9 mouse cellular contexts compared by ENCODE assay signal in genomic region chr9:56264308-56265021, GRCm38 (mm10).
DNase-seq lines count a peak whose midpoint lies in the region; ATAC-seq and TF ChIP-seq lines count a peak whose summit lies in the region.
"Had no signal": no experiment of that assay in that cellular context is flagged by ENCODE, and none has a peak within 500 bp of the region (broad histone marks: within the 10 kb centered on the region; RNA-seq: fewer than 3 reads in every experiment).

No protein-coding gene starts in this region.

- DNase-seq in hindbrain, embryonic 14.5 days (ENCODE audit: low spot score), result peak; percentile 80
- DNase-seq in CH12.LX (ENCODE audit: extremely low read depth), result peak; percentile 85
- DNase-seq in cerebellum, adult 9-11 months, result peak; percentile 60
- DNase-seq in layer of hippocampus, adult 9-11 months, result peak; percentile 47
- DNase-seq in ovary, postnatal 14 days (ENCODE audit: low spot score), result no peak

- H3K36me3 ChIP-seq in hindbrain, embryonic 14.5 days (replicated peaks; ENCODE audit: control insufficient read depth, insufficient read depth), result no peaks in the 10 kb centered on the region
- H3K36me3 ChIP-seq in hindbrain, embryonic 12.5 days, result no peaks in the 10 kb centered on the region
- H3K36me3 ChIP-seq in CH12.LX (replicated peaks in 1 of 2; ENCODE audit: control insufficient read depth in 1 of 2, insufficient read depth in 1 of 2, low read length in 1 of 2), result peaks cover 0 to 25% of the 10 kb centered on the region in 2 experiments
- H3K36me3 ChIP-seq in heart, embryonic 15.5 days, result no peaks in the 10 kb centered on the region
- no peaks in the 10 kb centered on the region for H3K36me3 ChIP-seq in midbrain, embryonic 16.5 days (ENCODE audit: control insufficient read depth, insufficient read depth, low read length)
- H3K36me3 ChIP-seq: liver, embryonic 15.5 days had no signal

- no peak overlapping the region for H3K27ac ChIP-seq in hindbrain, embryonic 14.5 days
- H3K27ac ChIP-seq in hindbrain, embryonic 12.5 days, result no peak overlapping the region
- peak overlapping the region; percentile 52; the same call in 1 of the 2 replicates for H3K27ac ChIP-seq in CH12.LX (ENCODE audit: insufficient read depth, low read depth)
- peak overlapping the region; percentile 23; the same call in 1 of the 2 replicates for H3K27ac ChIP-seq in heart, embryonic 15.5 days
- H3K27ac ChIP-seq in midbrain, embryonic 16.5 days (ENCODE audit: low read length), result no peak overlapping the region
- H3K27ac ChIP-seq: liver, embryonic 15.5 days had no signal

- H3K4me2 ChIP-seq in hindbrain, embryonic 14.5 days (replicated peaks), result no peak overlapping the region
- H3K4me2 ChIP-seq in hindbrain, embryonic 12.5 days (replicated peaks), result no peak overlapping the region
- peak overlapping the region; percentile 90 for H3K4me2 ChIP-seq in CH12.LX (ENCODE audit: insufficient read depth, low read depth, poor library complexity, severe bottlenecking)
- peak overlapping the region; percentile 12; the same call in 1 of the 2 replicates for H3K4me2 ChIP-seq in heart, embryonic 15.5 days
- no peak overlapping the region for H3K4me2 ChIP-seq in midbrain, embryonic 16.5 days (ENCODE audit: low read length)
- H3K4me2 ChIP-seq: liver, embryonic 15.5 days had no signal

- peak; percentile 23 to 96; a peak in 2 of 4 replicates for TF ChIP-seq CTCF in CH12.LX (conservative IDR thresholded peaks at IDR 0.05 in 1 of 2, IDR thresholded peaks at IDR 0.05 in 1 of 2; ENCODE audit: low read depth in 2 of 2, low read length in 2 of 2)

- TF ChIP-seq RAD21 in CH12.LX (IDR thresholded peaks at IDR 0.05; ENCODE audit: low read depth, low read length), result peak; percentile 98

- peak; percentile 67 for TF ChIP-seq EP300 in CH12.LX (IDR thresholded peaks at IDR 0.05; ENCODE audit: low read length)

- in situ Hi-C loops in CH12.LX (cut with MboI; ENCODE audit: low pct_ligation_motif_present, low pct_unique_long_range_greater_than_20kb, low sequenced_read_pairs), result loop anchor here (5.0 to 25.0 kb wide), 3 partner anchors 53 to 280 kb away; partner anchors contain the start of genes Hmg20a and Peak1

- peaks cover 6% of the 10 kb centered on the region for H3K9me3 ChIP-seq in hindbrain, embryonic 14.5 days (ENCODE audit: control insufficient read depth, low read length)
- peaks cover 5% of the 10 kb centered on the region for H3K9me3 ChIP-seq in hindbrain, embryonic 12.5 days (replicated peaks)
- H3K9me3 ChIP-seq in CH12.LX (replicated peaks; ENCODE audit: low read length), result peaks cover 4% of the 10 kb centered on the region
- H3K9me3 ChIP-seq in heart, embryonic 15.5 days (replicated peaks), result peaks cover 5% of the 10 kb centered on the region
- peaks cover 5% of the 10 kb centered on the region for H3K9me3 ChIP-seq in midbrain, embryonic 16.5 days (replicated peaks; ENCODE audit: control insufficient read depth, low read length, poor library complexity, severe bottlenecking)

- WGBS in hindbrain, embryonic 14.5 days, result 67% methylated on average over 7 of the region's 7 CpGs
- 74% methylated on average over 7 of the region's 7 CpGs for WGBS in hindbrain, embryonic 12.5 days
- WGBS in heart, embryonic 15.5 days, result 42% methylated on average over 7 of the region's 7 CpGs
- WGBS in midbrain, embryonic 16.5 days, result 59% methylated on average over 7 of the region's 7 CpGs

- peak; percentile 51; the same call in 1 of the 2 replicates for ATAC-seq in hindbrain, embryonic 14.5 days (ENCODE audit: low FRiP score)
- ATAC-seq in hindbrain, embryonic 12.5 days (ENCODE audit: low FRiP score), result no peak
- no peak for ATAC-seq in heart, embryonic 15.5 days (replicated peaks; ENCODE audit: insufficient number of reproducible peaks, insufficient read depth, low FRiP score, low read depth)
- ATAC-seq in midbrain, embryonic 16.5 days, result 0 out of 2 replicates have a peak, but pooled peaks have one; percentile 77

- no peaks in the 10 kb centered on the region for H3K27me3 ChIP-seq in hindbrain, embryonic 14.5 days (ENCODE audit: control insufficient read depth, insufficient read depth, low read length)
- H3K27me3 ChIP-seq in hindbrain, embryonic 12.5 days, result no peaks in the 10 kb centered on the region
- no peaks in the 10 kb centered on the region for H3K27me3 ChIP-seq in CH12.LX (replicated peaks)
- no peaks in the 10 kb centered on the region for H3K27me3 ChIP-seq in heart, embryonic 15.5 days
- H3K27me3 ChIP-seq in midbrain, embryonic 16.5 days (ENCODE audit: control insufficient read depth, insufficient read depth, low read depth, low read length), result no peaks in the 10 kb centered on the region
- H3K27me3 ChIP-seq: liver, embryonic 15.5 days had no signal

- H3K4me3 ChIP-seq in hindbrain, embryonic 14.5 days (replicated peaks; ENCODE audit: low read length), result no peak overlapping the region
- H3K4me3 ChIP-seq in hindbrain, embryonic 12.5 days, result no peak overlapping the region
- H3K4me3 ChIP-seq in CH12.LX (replicated peaks in 1 of 3; ENCODE audit: low read depth in 2 of 3, low read length in 2 of 3, poor library complexity in 1 of 3), result no peak overlapping the region
- H3K4me3 ChIP-seq in heart, embryonic 15.5 days, result no peak overlapping the region
- H3K4me3 ChIP-seq in midbrain, embryonic 16.5 days (ENCODE audit: low read depth, low read length), result no peak overlapping the region
- H3K4me3 ChIP-seq: liver, embryonic 15.5 days had no signal

- dilution Hi-C loops in CH12.LX (cut with MboI; ENCODE audit: extremely low pct_ligation_motif_present, extremely low pct_unique_long_range_greater_than_20kb, low sequenced_read_pairs), result no loop called here

- H3K9ac ChIP-seq in hindbrain, embryonic 14.5 days, result no peak overlapping the region
- H3K9ac ChIP-seq in hindbrain, embryonic 12.5 days, result no peak overlapping the region
- H3K9ac ChIP-seq in CH12.LX (ENCODE audit: insufficient read depth, low read depth), result peak overlapping the region; percentile 23; the same call in 1 of the 2 replicates
- H3K9ac ChIP-seq in heart, embryonic 15.5 days, result no peak overlapping the region
- H3K9ac ChIP-seq in midbrain, embryonic 16.5 days (ENCODE audit: low read depth, low read length), result no peak overlapping the region
- H3K9ac ChIP-seq: liver, embryonic 15.5 days had no signal

- no peaks in the 10 kb centered on the region for H3K79me2 ChIP-seq in CH12.LX (replicated peaks; ENCODE audit: control insufficient read depth, extremely low read depth, insufficient read depth, poor library complexity, severe bottlenecking)

- H3K4me1 ChIP-seq in hindbrain, embryonic 14.5 days (replicated peaks; ENCODE audit: control insufficient read depth, insufficient read depth, low read length), result no peaks in the 10 kb centered on the region
- H3K4me1 ChIP-seq in hindbrain, embryonic 12.5 days, result no peaks in the 10 kb centered on the region
- H3K4me1 ChIP-seq in CH12.LX (ENCODE audit: control insufficient read depth in 1 of 2, insufficient read depth in 2 of 2), result peaks cover 12 to 60% of the 10 kb centered on the region in 2 experiments
- peaks cover 39% of the 10 kb centered on the region for H3K4me1 ChIP-seq in heart, embryonic 15.5 days (replicated peaks)
- no peaks in the 10 kb centered on the region for H3K4me1 ChIP-seq in midbrain, embryonic 16.5 days (ENCODE audit: control insufficient read depth, insufficient read depth, low read length)

- no peak for TF ChIP-seq POLR2A in CH12.LX (IDR thresholded peaks at IDR 0.05; ENCODE audit: low read depth, low read length)

TF ChIP-seq in CH12.LX, 34 proteins besides CTCF, POLR2A, EP300 and RAD21 (continues in another document):
- peak; percentile 51; the same call in 1 of the 2 replicates for TF ChIP-seq ELF1 (IDR thresholded peaks at IDR 0.05; ENCODE audit: low read depth, low read length)
- TF ChIP-seq ZKSCAN1 (IDR thresholded peaks at IDR 0.05; ENCODE audit: borderline replicate concordance, low read depth, low read length), result no peak
- TF ChIP-seq ZNF384 (IDR thresholded peaks at IDR 0.05; ENCODE audit: low read depth, low read length), result no peak
- peak; percentile 22; the same call in 1 of the 2 replicates for TF ChIP-seq IRF4 (IDR thresholded peaks at IDR 0.05; ENCODE audit: low read depth, low read length)
- TF ChIP-seq CHD2 (IDR thresholded peaks at IDR 0.05; ENCODE audit: low read length), result no peak
- TF ChIP-seq GABPA (IDR thresholded peaks at IDR 0.05; ENCODE audit: insufficient replicate concordance, low read depth, low read length), result no peak
- TF ChIP-seq MAZ (IDR thresholded peaks at IDR 0.05; ENCODE audit: low read depth, low read length), result no peak
- TF ChIP-seq USF2 (conservative IDR thresholded peaks at IDR 0.05; ENCODE audit: low read depth, low read length), result no peak
- TF ChIP-seq MXI1 (IDR thresholded peaks at IDR 0.05; ENCODE audit: low read depth, low read length), result no peak
- TF ChIP-seq NELFE (IDR thresholded peaks at IDR 0.05; ENCODE audit: low read depth, low read length), result no peak; the same call in 1 of the 2 replicates
- TF ChIP-seq MAX (IDR thresholded peaks at IDR 0.05; ENCODE audit: low read length), result 0 out of 2 replicates have a peak, but pooled peaks have one; percentile 27
- TF ChIP-seq ETS1 (conservative IDR thresholded peaks at IDR 0.05; ENCODE audit: low read depth, low read length), result peak; percentile 64; the same call in 1 of the 2 replicates
- 0 out of 2 replicates have a peak, but pooled peaks have one; percentile 6 for TF ChIP-seq MEF2A (IDR thresholded peaks at IDR 0.05; ENCODE audit: borderline replicate concordance, low read depth, low read length)
- TF ChIP-seq CHD1 (IDR thresholded peaks at IDR 0.05; ENCODE audit: low read depth, low read length), result peak; percentile 62; the same call in 1 of the 2 replicates
- peak; percentile 96 for TF ChIP-seq MAFK (IDR thresholded peaks at IDR 0.05; ENCODE audit: insufficient replicate concordance, low read length)
- no peak for TF ChIP-seq E2F4 (IDR thresholded peaks at IDR 0.05; ENCODE audit: insufficient replicate concordance, low read depth, low read length)
- no peak for TF ChIP-seq PAX5 (IDR thresholded peaks at IDR 0.05; ENCODE audit: low read length)
- TF ChIP-seq KAT2A (IDR thresholded peaks at IDR 0.05; ENCODE audit: insufficient replicate concordance, low read length), result no peak
- 0 out of 2 replicates have a peak, but pooled peaks have one; percentile 21 for TF ChIP-seq SIN3A (IDR thresholded peaks at IDR 0.05; ENCODE audit: low read length)
- no peak for TF ChIP-seq ZMIZ1 (IDR thresholded peaks at IDR 0.05; ENCODE audit: low read depth, low read length)
- TF ChIP-seq JUND (conservative IDR thresholded peaks at IDR 0.05; ENCODE audit: low read depth, low read length), result 0 out of 2 replicates have a peak, but pooled peaks have one; percentile 7
- TF ChIP-seq POLR2AphosphoS2 (IDR thresholded peaks at IDR 0.05; ENCODE audit: low read depth, low read length), result no peak
- TF ChIP-seq BHLHE40 (IDR thresholded peaks at IDR 0.05; ENCODE audit: low read depth, low read length), result 0 out of 2 replicates have a peak, but pooled peaks have one; percentile 16
- no peak for TF ChIP-seq JUN (IDR thresholded peaks at IDR 0.05; ENCODE audit: insufficient read depth, low read depth, low read length)
- TF ChIP-seq TCF12 (IDR thresholded peaks at IDR 0.05; ENCODE audit: low read depth, low read length), result no peak

Comparison
In these comparisons a context has a peak if more than half of its experiments do, and no peak if none do; other contexts are left out.
1. ATAC-seq: peak in hindbrain, embryonic 14.5 days (single experiment) and midbrain, embryonic 16.5 days (single experiment); none in hindbrain, embryonic 12.5 days (single experiment) and heart, embryonic 15.5 days (single experiment).
2. H3K27ac ChIP-seq: peak in CH12.LX (single experiment) and heart, embryonic 15.5 days (single experiment); none in hindbrain, embryonic 14.5 days (single experiment), hindbrain, embryonic 12.5 days (single experiment) and midbrain, embryonic 16.5 days (single experiment).
3. H3K4me2 ChIP-seq: peak in CH12.LX (single experiment) and heart, embryonic 15.5 days (single experiment); none in hindbrain, embryonic 14.5 days (single experiment), hindbrain, embryonic 12.5 days (single experiment) and midbrain, embryonic 16.5 days (single experiment).